Mouse (Mus musculus) heart, embryonic 12.5 days (tissue): ENCODE data around the gene Creb5. TPM values are rescaled to one million over a fixed set of nuclear protein-coding genes. Genes with fewer than 3 reads are reported as not detected.

Experiments
- ATAC-seq: fragments of 200-750 bp; cut with Nextera tagmentation; 2 replicates; pipeline ENCODE4 v1.8.0; 2017; ENCODE audit warnings: moderate TSS enrichment, moderate library complexity; ENCODE audit not compliant: insufficient number of reproducible peaks, low FRiP score
- H3K27ac ChIP-seq: fragments of 300-500 bp; sonication (generic); 2 replicates; pipeline ENCODE4 v1.5.1; 2016; ENCODE audit warnings: mild to moderate bottlenecking, moderate library complexity; ENCODE audit not compliant: poor library complexity, severe bottlenecking
- H3K27me3 ChIP-seq: fragments of 300-500 bp; sonication (generic); replicated peaks from 2 replicates; pipeline ENCODE4 v1.6.1; 2016; ENCODE audit warnings: mild to moderate bottlenecking, moderate library complexity
- H3K36me3 ChIP-seq: fragments of 300-500 bp; sonication (generic); 2 replicates; pipeline ENCODE4 v1.6.1; 2016; ENCODE audit warnings: mild to moderate bottlenecking, moderate library complexity
- H3K4me1 ChIP-seq: fragments of 300-500 bp; sonication (generic); replicated peaks from 2 replicates; pipeline ENCODE4 v1.6.1; 2016; ENCODE audit warnings: mild to moderate bottlenecking
- H3K4me2 ChIP-seq: fragments of 300-500 bp; sonication (generic); 2 replicates; pipeline ENCODE4 v1.6.1; 2016; ENCODE audit warnings: mild to moderate bottlenecking, moderate library complexity
- H3K4me3 ChIP-seq: fragments of 300-500 bp; sonication (generic); 2 replicates; pipeline ENCODE4 v1.5.1; 2016; ENCODE audit warnings: mild to moderate bottlenecking
- H3K9ac ChIP-seq: fragments of 300-500 bp; sonication (generic); 2 replicates; pipeline ENCODE4 v1.6.1; 2016; ENCODE audit warnings: mild to moderate bottlenecking, moderate library complexity
- H3K9me3 ChIP-seq: fragments of 300-500 bp; sonication (generic); replicated peaks from 2 replicates; pipeline ENCODE4 v1.6.1; 2016; ENCODE audit warnings: mild to moderate bottlenecking, moderate library complexity
- WGBS: fragments of 180-500 bp; shearing (Covaris S2); methylation state at CpG from one replicate; pipeline ENCODE4 v1.1.7; 2016; 5-methylcytosine and 5-hydroxymethylcytosine counted together
- polyA plus RNA-seq: library from polyadenylated mRNA; unstranded; fragments of >200 nt; fragmentation: Nextera tagmentation; extraction: Ambion mirVana; gene quantifications from 2 replicates; pipeline ENCODE4 v1.2.1, GENCODE M21; 2016

Gene Creb5
- polyA plus RNA-seq, 1 experiment from 2014 or later, result 34.9 TPM

GRCm38 (mm10) chr6:53644056-53644455, 357.0 kb downstream of the Creb5 start:
- H3K36me3 ChIP-seq, result peaks cover 8% of the 10 kb centered on the region
- no peak for ATAC-seq
- no peak overlapping the region for H3K4me2 ChIP-seq
- no peaks in the 10 kb centered on the region for H3K9me3 ChIP-seq
- 85% methylated on average over 6 of the region's 6 CpGs for WGBS
- H3K9ac ChIP-seq, result no peak overlapping the region
- no peak overlapping the region for H3K4me3 ChIP-seq
- no peak overlapping the region for H3K27ac ChIP-seq
- H3K27me3 ChIP-seq, result no peaks in the 10 kb centered on the region
- no peaks in the 10 kb centered on the region for H3K4me1 ChIP-seq

- no peak overlapping the region for H3K4me3 ChIP-seq
- H3K9ac ChIP-seq, result no peak overlapping the region
- H3K27me3 ChIP-seq, result no peaks in the 10 kb centered on the region
- H3K9me3 ChIP-seq, result no peaks in the 10 kb centered on the region
- peaks cover 8% of the 10 kb centered on the region for H3K36me3 ChIP-seq
- 83% methylated on average over 7 of the region's 7 CpGs for WGBS
- no peak overlapping the region for H3K27ac ChIP-seq
- no peak for ATAC-seq
- no peaks in the 10 kb centered on the region for H3K4me1 ChIP-seq
- no peak overlapping the region for H3K4me2 ChIP-seq
Measured at GRCm38 (mm10) chr6:53644971-53645370, 357.9 kb downstream of the Creb5 start.

GRCm38 (mm10) chr6:53649782-53650181, 362.7 kb downstream of the Creb5 start:
- H3K27me3 ChIP-seq, result no peaks in the 10 kb centered on the region
- H3K9me3 ChIP-seq, result no peaks in the 10 kb centered on the region
- ATAC-seq, result no peak
- H3K36me3 ChIP-seq, result no peaks in the 10 kb centered on the region
- WGBS, result 85% methylated on average over 1 of the region's 1 CpGs
- no peak overlapping the region for H3K4me2 ChIP-seq
- H3K4me1 ChIP-seq, result peaks cover 15% of the 10 kb centered on the region
- no peak overlapping the region for H3K4me3 ChIP-seq
- no peak overlapping the region for H3K9ac ChIP-seq
- H3K27ac ChIP-seq, result no peak overlapping the region

- Histone ChIP-seq H3K9ac (no peak overlapping the region), H3K36me3 (no peaks in the 10 kb centered on the region), H3K27me3 (no peaks in the 10 kb centered on the region), H3K4me1 (peaks cover 22% of the 10 kb centered on the region), H3K4me3 (no peak overlapping the region), H3K27ac (no peak overlapping the region), H3K4me2 (no peak overlapping the region), H3K9me3 (no peaks in the 10 kb centered on the region)
- no peak for ATAC-seq
- 61% methylated on average over 5 of the region's 5 CpGs for WGBS
Measured at GRCm38 (mm10) chr6:53652691-53653090, 365.6 kb downstream of the Creb5 start.

GRCm38 (mm10) chr6:53653706-53654360, 366.8 kb downstream of the Creb5 start:
- ATAC-seq, result no peak
- WGBS, result 63% methylated on average over 8 of the region's 8 CpGs
- H3K9me3 ChIP-seq, result no peaks in the 10 kb centered on the region
- H3K27ac ChIP-seq, result no peak overlapping the region
- no peak overlapping the region for H3K4me3 ChIP-seq
- no peaks in the 10 kb centered on the region for H3K27me3 ChIP-seq
- H3K36me3 ChIP-seq, result no peaks in the 10 kb centered on the region
- peaks cover 22% of the 10 kb centered on the region for H3K4me1 ChIP-seq
- no peak overlapping the region for H3K9ac ChIP-seq
- H3K4me2 ChIP-seq, result no peak overlapping the region

- no peaks in the 10 kb centered on the region for H3K36me3 ChIP-seq
- H3K9ac ChIP-seq, result no peak overlapping the region
- WGBS, result 75% methylated on average over 12 of the region's 12 CpGs
- H3K9me3 ChIP-seq, result no peaks in the 10 kb centered on the region
- ATAC-seq, result no peak
- no peaks in the 10 kb centered on the region for H3K27me3 ChIP-seq
- no peak overlapping the region for H3K27ac ChIP-seq
- H3K4me2 ChIP-seq, result no peak overlapping the region
- peaks cover 22% of the 10 kb centered on the region for H3K4me1 ChIP-seq
- H3K4me3 ChIP-seq, result no peak overlapping the region
Measured at GRCm38 (mm10) chr6:53654361-53654824, 367.3 kb downstream of the Creb5 start.

- Histone ChIP-seq H3K27me3 (no peaks in the 10 kb centered on the region), H3K27ac (no peak overlapping the region), H3K4me3 (no peak overlapping the region), H3K36me3 (no peaks in the 10 kb centered on the region), H3K9ac (no peak overlapping the region), H3K9me3 (no peaks in the 10 kb centered on the region), H3K4me1 (peaks cover 22% of the 10 kb centered on the region), H3K4me2 (no peak overlapping the region)
- ATAC-seq, result no peak
- WGBS, result 88% methylated on average over 3 of the region's 3 CpGs
Measured at GRCm38 (mm10) chr6:53656466-53656865, 369.4 kb downstream of the Creb5 start.

- Histone ChIP-seq H3K9me3 (no peaks in the 10 kb centered on the region), H3K4me3 (no peak overlapping the region), H3K4me1 (peaks cover 22% of the 10 kb centered on the region), H3K36me3 (no peaks in the 10 kb centered on the region), H3K27ac (no peak overlapping the region), H3K9ac (no peak overlapping the region), H3K4me2 (no peak overlapping the region), H3K27me3 (no peaks in the 10 kb centered on the region)
- WGBS, result 70% methylated on average over 4 of the region's 4 CpGs
- ATAC-seq, result no peak
Measured at GRCm38 (mm10) chr6:53657483-53657882, 370.4 kb downstream of the Creb5 start.

GRCm38 (mm10) chr6:53662858-53663833, 376.1 kb downstream of the Creb5 start:
- Histone ChIP-seq H3K4me1 (peaks cover 22% of the 10 kb centered on the region), H3K36me3 (peaks cover 4% of the 10 kb centered on the region; the same call in 1 of the 2 replicates), H3K27me3 (no peaks in the 10 kb centered on the region), H3K4me2 (no peak overlapping the region), H3K9me3 (no peaks in the 10 kb centered on the region), H3K27ac (no peak overlapping the region), H3K9ac (no peak overlapping the region), H3K4me3 (no peak overlapping the region)
- ATAC-seq, result no peak
- 68% methylated on average over 11 of the region's 11 CpGs for WGBS

- 42% methylated on average over 1 of the region's 1 CpGs for WGBS
- no peak for ATAC-seq
- no peak overlapping the region for H3K4me3 ChIP-seq
- H3K27ac ChIP-seq, result no peak overlapping the region
- H3K36me3 ChIP-seq, result peaks cover 4% of the 10 kb centered on the region; the same call in 1 of the 2 replicates
- no peak overlapping the region for H3K9ac ChIP-seq
- H3K4me2 ChIP-seq, result no peak overlapping the region
- H3K27me3 ChIP-seq, result no peaks in the 10 kb centered on the region
- H3K9me3 ChIP-seq, result no peaks in the 10 kb centered on the region
- H3K4me1 ChIP-seq, result peaks cover 22% of the 10 kb centered on the region
Measured at GRCm38 (mm10) chr6:53664759-53665158, 377.7 kb downstream of the Creb5 start.

- Histone ChIP-seq H3K9me3 (no peaks in the 10 kb centered on the region), H3K4me2 (no peak overlapping the region), H3K4me3 (no peak overlapping the region), H3K4me1 (peaks cover 22% of the 10 kb centered on the region), H3K27me3 (no peaks in the 10 kb centered on the region), H3K9ac (no peak overlapping the region), H3K27ac (no peak overlapping the region), H3K36me3 (peaks cover 4% of the 10 kb centered on the region; the same call in 1 of the 2 replicates)
- no peak for ATAC-seq
- WGBS, result 69% methylated on average over 5 of the region's 5 CpGs
Measured at GRCm38 (mm10) chr6:53666503-53666902, 379.4 kb downstream of the Creb5 start.
